Mouse (Mus musculus): ENCODE measurements around the gene Fetub. TPM values are rescaled to one million over a fixed set of nuclear protein-coding genes. Genes with fewer than 3 reads are reported as not detected.
"Not testable (repeated sequence)": the region's sequence is repeated elsewhere in the genome, so short reads cannot be mapped to it uniquely, and the experiment has no call there.

The Fetub gene
- polyA plus RNA-seq, 1 experiment from 2014 or later, result not detected

DNA sequence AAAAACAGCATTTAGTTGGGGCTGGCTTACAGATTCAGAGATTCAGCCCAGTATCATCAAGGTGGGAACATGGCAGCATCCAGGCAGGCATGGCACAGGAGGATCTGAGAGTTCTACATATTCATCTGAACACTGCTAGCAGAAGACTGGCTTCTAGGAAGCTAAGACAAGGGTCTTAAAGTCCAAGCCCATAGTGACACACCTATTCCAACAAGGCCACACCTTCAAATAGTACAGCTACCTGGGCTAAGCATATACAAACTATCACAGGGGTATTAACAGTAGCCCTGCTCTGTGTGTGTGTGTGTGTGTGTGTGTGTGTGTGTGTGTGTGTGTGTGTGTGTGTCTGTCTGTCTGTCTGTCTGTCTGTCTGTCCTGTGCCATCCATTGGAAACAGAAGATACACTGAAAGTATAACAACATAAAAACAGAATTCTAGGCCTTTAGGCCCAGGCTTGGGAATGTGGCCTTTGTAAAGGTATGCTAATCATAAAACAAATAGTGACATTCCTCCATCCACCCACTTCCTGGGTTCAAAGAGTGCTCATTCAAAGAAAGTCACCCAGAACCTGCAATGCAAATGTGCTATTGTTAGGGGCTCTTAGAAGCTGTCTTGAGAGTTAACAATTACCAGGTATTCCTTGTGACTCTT is 23.8 kb downstream of the Fetub start:
- not testable (repeated sequence) for ATAC-seq (ENCODE audit: insufficient number of reproducible peaks, insufficient read depth, low FRiP score, low TSS enrichment); H3K9me3 ChIP-seq; H3K27ac ChIP-seq; H3K9ac ChIP-seq; H3K4me2 ChIP-seq (replicated peaks); H3K4me3 ChIP-seq; H3K4me1 ChIP-seq; H3K27me3 ChIP-seq; H3K36me3 ChIP-seq

DNA sequence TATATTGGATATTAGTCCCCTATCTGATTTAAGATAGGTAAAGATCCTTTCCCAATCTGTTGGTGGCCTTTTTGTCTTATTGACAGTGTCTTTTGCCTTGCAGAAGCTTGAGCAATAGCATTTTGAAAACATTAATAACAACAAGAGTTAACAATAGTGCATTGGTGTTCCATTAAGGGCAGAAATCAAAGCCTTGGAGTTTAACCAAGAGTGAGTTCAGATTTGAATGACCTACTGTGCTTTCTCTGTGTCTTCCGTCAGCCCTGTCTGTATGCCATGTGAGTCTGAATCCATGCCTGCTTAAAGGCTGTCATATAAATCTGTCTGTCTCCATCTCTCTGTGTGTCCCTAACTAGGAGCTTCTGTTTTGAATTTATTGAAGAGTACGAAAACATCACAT is 29.2 kb downstream of the Fetub start:
- 78% methylated on average over 2 of the region's 2 CpGs for WGBS
- H3K9ac ChIP-seq, result no peak overlapping the region
- no peak for ATAC-seq (ENCODE audit: insufficient number of reproducible peaks, insufficient read depth, low FRiP score, low TSS enrichment)

DNA sequence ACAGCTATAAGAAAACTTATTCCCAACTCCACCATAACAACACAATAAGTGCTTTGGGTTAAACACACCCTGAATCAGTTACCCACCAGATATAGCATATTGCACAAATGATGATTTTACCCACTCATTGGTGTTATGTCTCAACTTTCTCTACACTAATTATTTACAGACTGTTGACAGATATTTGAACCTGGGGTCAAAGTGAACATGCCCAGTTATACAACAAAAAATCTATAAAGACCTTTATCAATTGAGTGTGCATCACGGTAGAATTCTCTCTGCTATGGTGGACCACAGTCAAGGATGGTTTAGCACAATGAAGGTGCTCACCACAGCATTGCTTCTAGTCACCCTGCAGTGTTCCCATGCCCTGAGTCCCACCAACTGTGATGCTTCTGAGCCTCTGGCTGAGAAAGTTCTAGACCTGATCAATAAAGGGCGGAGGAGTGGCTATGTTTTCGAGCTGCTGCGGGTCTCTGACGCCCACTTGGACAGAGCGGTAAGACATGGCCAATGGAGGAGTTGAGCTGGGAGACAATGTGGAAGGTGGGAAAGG is 32.8 kb downstream of the Fetub start, which contains the start of gene Hrg:
Gene Hrg, plus strand, starts transcription at position 233 of the 556 bp plus-strand sequence.
- H3K36me3 ChIP-seq, result no peaks in the 10 kb centered on the region
- no peak for ATAC-seq (ENCODE audit: insufficient number of reproducible peaks, insufficient read depth, low FRiP score, low TSS enrichment)
- no peaks in the 10 kb centered on the region for H3K4me1 ChIP-seq
- H3K9me3 ChIP-seq, result no peaks in the 10 kb centered on the region
- H3K9ac ChIP-seq, result no peak within 1 kb of the TSS
- 92% methylated on average over 6 of the region's 6 CpGs for WGBS
- H3K4me2 ChIP-seq (replicated peaks), result no peak within 1 kb of the TSS
- H3K27me3 ChIP-seq, result no peaks in the 10 kb centered on the region
- no peak within 1 kb of the TSS for H3K4me3 ChIP-seq
- no peak within 1 kb of the TSS for H3K27ac ChIP-seq

More for the DNA sequence above, 29.2 kb downstream of the Fetub start:
- Histone ChIP-seq H3K27ac (no peak overlapping the region), H3K4me1 (no peaks in the 10 kb centered on the region), H3K36me3 (no peaks in the 10 kb centered on the region), H3K4me2 (replicated peaks) (no peak overlapping the region), H3K4me3 (no peak overlapping the region), H3K27me3 (no peaks in the 10 kb centered on the region), H3K9me3 (no peaks in the 10 kb centered on the region)

DNA sequence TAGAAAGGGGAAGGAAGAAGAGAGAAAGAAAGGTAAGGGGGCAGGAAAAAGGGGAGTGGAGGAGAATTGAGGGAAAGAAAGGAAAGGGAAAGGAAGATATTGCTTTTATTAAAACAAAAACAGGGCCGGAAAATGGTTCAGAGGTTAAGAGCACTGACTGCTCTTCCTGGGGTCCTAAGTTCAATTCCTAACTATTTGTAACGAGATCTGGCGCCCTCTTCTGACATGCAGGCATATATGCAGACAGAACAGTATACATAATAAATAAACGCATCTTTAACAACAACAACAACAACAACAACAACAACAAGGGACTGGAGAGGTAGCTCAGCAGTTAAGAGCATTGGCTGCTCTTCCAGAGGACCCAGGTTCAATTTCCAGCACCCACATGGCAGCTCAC is 34.9 kb downstream of the Fetub start:
- no peak overlapping the region for H3K4me2 ChIP-seq (replicated peaks)
- H3K9ac ChIP-seq, result no peak overlapping the region
- H3K4me1 ChIP-seq, result no peaks in the 10 kb centered on the region
- no peak for ATAC-seq (ENCODE audit: insufficient number of reproducible peaks, insufficient read depth, low FRiP score, low TSS enrichment)
- no peak overlapping the region for H3K4me3 ChIP-seq
- no peak overlapping the region for H3K27ac ChIP-seq
- H3K36me3 ChIP-seq, result no peaks in the 10 kb centered on the region
- H3K9me3 ChIP-seq, result no peaks in the 10 kb centered on the region
- WGBS, result 39% methylated on average over 4 of the region's 4 CpGs
- H3K27me3 ChIP-seq, result no peaks in the 10 kb centered on the region

DNA sequence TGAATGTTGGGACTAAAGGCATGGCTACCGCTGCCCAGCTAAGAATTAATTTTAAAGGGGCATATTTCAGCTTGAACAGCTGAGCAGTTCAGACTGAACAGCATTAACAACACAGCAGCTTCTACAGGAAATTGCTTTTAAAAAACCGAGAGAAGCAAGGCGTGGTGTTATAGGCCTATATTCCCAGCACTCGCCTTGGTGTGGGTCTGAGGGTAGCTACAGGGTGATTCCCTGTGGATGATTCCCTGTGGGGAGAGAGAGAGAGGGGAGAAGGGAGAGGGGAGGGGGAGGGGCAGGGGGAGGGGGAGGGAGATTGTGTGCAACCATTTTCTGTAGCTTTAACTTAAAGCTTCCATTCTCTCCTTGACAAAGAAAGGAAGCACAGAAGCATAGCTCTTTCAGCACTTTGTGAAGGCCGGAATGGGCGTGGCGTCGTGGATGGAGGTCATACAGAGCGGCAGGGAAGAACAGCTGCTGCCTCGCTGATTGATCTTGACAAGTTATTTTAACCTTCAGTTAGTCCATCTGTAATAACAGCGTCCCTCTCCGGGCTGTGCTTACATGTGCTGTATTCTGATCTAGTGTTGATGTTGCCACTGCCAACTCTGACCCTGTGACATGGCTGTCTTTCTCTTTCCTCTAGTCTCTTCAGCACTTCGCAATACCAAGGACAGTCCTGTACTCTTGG is 37.4 kb downstream of the Fetub start:
- ATAC-seq (ENCODE audit: insufficient number of reproducible peaks, insufficient read depth, low FRiP score, low TSS enrichment), result peak; percentile 28; the same call in 1 of the 2 replicates
- H3K27me3 ChIP-seq, result no peaks in the 10 kb centered on the region
- no peaks in the 10 kb centered on the region for H3K9me3 ChIP-seq
- no peak overlapping the region for H3K4me3 ChIP-seq
- H3K9ac ChIP-seq, result no peak overlapping the region
- H3K4me1 ChIP-seq, result no peaks in the 10 kb centered on the region
- 46% methylated on average over 13 of the region's 13 CpGs for WGBS
- H3K27ac ChIP-seq, result no peak overlapping the region
- H3K36me3 ChIP-seq, result no peaks in the 10 kb centered on the region
- H3K4me2 ChIP-seq (replicated peaks), result no peak overlapping the region

DNA sequence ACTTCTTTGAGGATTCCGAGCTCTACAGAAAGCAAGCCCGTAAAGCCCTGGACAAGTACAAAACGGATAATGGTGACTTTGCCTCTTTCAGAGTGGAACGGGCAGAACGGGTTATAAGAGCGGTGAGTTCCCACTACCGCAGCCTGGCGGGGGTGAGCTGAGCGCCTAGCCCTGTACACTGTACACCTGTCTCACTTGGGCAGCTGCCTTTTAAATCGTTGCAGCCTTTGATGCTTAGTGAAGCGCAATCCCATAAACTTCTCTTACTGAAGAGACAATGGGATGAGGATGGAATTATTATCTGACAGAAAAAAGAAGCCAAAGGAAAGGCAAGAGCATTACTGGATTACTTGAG is 37.9 kb downstream of the Fetub start:
- no peak overlapping the region for H3K27ac ChIP-seq
- whole genome bisulfite sequencing, result 66% methylated on average over 11 of the region's 11 CpGs

DNA sequence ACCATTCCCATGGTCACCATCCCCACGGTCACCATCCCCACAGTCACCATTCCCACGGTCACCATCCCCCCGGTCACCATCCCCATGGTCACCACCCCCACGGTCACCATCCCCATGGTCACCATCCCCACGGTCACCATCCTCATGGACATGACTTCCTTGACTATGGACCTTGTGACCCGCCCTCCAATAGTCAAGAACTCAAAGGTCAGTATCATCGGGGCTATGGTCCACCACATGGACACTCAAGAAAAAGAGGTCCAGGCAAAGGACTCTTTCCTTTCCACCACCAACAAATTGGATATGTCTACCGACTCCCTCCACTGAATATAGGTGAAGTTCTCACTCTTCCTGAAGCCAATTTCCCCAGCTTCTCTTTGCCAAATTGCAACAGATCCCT is 42.9 kb downstream of the Fetub start:
- 86% methylated on average over 8 of the region's 8 CpGs for WGBS
- Histone ChIP-seq H3K27me3 (no peaks in the 10 kb centered on the region), H3K9me3 (no peaks in the 10 kb centered on the region), H3K4me1 (no peaks in the 10 kb centered on the region), H3K36me3 (no peaks in the 10 kb centered on the region), H3K27ac (no peak overlapping the region), H3K9ac (no peak overlapping the region), H3K4me2 (replicated peaks) (no peak overlapping the region), H3K4me3 (no peak overlapping the region)
- no peak for ATAC-seq (ENCODE audit: insufficient number of reproducible peaks, insufficient read depth, low FRiP score, low TSS enrichment)

More for the DNA sequence above, 37.9 kb downstream of the Fetub start:
- H3K27me3 ChIP-seq, result no peaks in the 10 kb centered on the region
- no peaks in the 10 kb centered on the region for H3K4me1 ChIP-seq
- H3K4me2 ChIP-seq (replicated peaks), result no peak overlapping the region
- no peaks in the 10 kb centered on the region for H3K36me3 ChIP-seq
- H3K9me3 ChIP-seq, result no peaks in the 10 kb centered on the region
- no peak overlapping the region for H3K4me3 ChIP-seq
- no peak overlapping the region for H3K9ac ChIP-seq
- ATAC-seq (ENCODE audit: insufficient number of reproducible peaks, insufficient read depth, low FRiP score, low TSS enrichment), result 0 out of 2 replicates have a peak, but pooled peaks have one; percentile 35

DNA sequence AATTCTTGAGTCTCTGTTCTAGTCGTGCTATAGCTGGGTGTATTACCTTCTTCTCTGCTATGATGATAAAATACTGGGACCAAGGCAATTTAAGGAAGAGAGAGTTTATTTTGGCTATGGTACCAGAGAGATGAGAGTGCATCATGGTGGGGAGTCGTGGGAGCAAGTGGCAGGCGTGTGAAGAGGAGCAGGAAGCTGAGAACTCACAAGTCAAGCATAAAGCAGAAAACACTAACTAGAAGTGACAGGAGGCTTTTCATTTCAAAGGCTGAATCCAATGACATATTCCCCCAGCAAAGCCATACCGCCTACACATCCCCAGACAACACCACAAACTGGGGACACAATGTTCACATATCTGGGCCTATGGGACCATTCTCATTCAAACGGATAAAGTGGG is 44.1 kb downstream of the Fetub start:
- ATAC-seq (ENCODE audit: insufficient number of reproducible peaks, insufficient read depth, low FRiP score, low TSS enrichment), result no peak
- Histone ChIP-seq H3K4me2 (replicated peaks) (no peak overlapping the region), H3K27ac (no peak overlapping the region), H3K9me3 (no peaks in the 10 kb centered on the region), H3K4me3 (no peak overlapping the region), H3K9ac (no peak overlapping the region), H3K4me1 (no peaks in the 10 kb centered on the region), H3K27me3 (no peaks in the 10 kb centered on the region), H3K36me3 (no peaks in the 10 kb centered on the region)
- WGBS, result 74% methylated on average over 5 of the region's 5 CpGs

DNA sequence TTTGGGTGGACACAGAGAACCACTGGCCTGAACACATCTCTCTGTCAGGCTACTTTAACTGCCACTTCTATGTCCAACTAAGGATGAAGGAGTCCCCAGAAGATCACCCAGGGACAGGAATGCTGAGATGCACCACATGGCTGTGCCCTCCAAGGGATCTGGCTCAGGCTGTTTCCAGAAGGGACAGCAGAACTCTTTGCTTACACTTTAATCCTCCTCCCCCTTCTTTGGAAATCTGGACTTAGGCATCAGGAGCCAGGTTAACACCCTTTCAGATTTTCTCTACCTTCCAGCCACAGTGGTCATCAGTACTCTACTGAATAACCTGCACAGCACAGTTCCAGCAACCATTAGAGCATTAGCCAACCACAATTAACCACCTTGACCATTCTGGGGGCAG is 45.2 kb downstream of the Fetub start:
- ATAC-seq (ENCODE audit: insufficient number of reproducible peaks, insufficient read depth, low FRiP score, low TSS enrichment), result no peak

DNA sequence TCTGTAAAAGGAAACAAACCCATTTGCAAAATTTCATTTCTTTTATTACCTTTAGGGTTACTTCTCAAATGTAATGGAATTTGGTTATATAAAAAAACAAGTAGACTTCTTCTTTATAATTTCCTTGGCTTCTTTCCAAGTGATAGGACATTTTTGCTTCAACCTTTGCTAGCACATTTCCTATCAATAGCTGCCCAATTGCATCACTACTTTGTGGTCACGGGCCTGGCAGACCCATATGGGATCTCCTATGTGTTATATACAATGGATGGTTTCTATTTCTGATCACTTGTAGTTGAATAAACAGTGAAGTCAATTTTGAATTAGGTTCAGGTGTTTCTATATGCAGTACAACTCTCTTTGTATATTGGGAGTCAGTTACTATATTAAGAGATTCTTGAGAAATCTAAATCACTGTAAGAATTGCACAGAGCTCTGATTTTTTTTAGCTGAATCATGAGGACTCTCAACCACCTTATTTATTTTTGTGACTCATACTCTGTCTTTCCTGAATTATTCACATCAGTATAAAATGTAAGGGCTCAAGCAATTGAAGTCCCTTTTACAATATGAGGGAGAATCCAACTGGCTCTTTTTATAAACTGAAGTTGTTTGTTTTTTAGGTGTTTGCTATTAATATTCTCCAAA is 49.4 kb downstream of the Fetub start:
- ATAC-seq (ENCODE audit: insufficient number of reproducible peaks, insufficient read depth, low FRiP score, low TSS enrichment), result no peak
- Histone ChIP-seq H3K27me3 (no peaks in the 10 kb centered on the region), H3K27ac (no peak overlapping the region), H3K9ac (no peak overlapping the region), H3K36me3 (no peaks in the 10 kb centered on the region), H3K9me3 (no peaks in the 10 kb centered on the region), H3K4me2 (replicated peaks) (no peak overlapping the region), H3K4me1 (no peaks in the 10 kb centered on the region), H3K4me3 (no peak overlapping the region)
- WGBS, result 53% methylated on average over 1 of the region's 1 CpGs

More for the DNA sequence above, 45.2 kb downstream of the Fetub start:
- H3K4me1 ChIP-seq, result no peaks in the 10 kb centered on the region
- no peak overlapping the region for H3K27ac ChIP-seq
- H3K9me3 ChIP-seq, result no peaks in the 10 kb centered on the region
- no peak overlapping the region for H3K4me2 ChIP-seq (replicated peaks)
- no peak overlapping the region for H3K4me3 ChIP-seq
- no peak overlapping the region for H3K9ac ChIP-seq
- no peaks in the 10 kb centered on the region for H3K36me3 ChIP-seq
- H3K27me3 ChIP-seq, result no peaks in the 10 kb centered on the region

Data from embryonic facial prominence, embryonic 12.5 days (tissue).